Mouse (Mus musculus) spleen, adult 2 months (tissue): ENCODE results near the gene Foxk1.

ENCODE experiments used
- CTCF ChIP-seq: fragments of 200-500 bp; IDR thresholded peaks from 2 replicates; pipeline ENCODE4 v1.5.1; 2011; ENCODE audit warnings: mild to moderate bottlenecking, inconsistent platforms; ENCODE audit not compliant: insufficient read depth, insufficient read length, insufficient replicate concordance; ENCODE audit errors: extremely low read depth
- POLR2A ChIP-seq: fragments of 200-500 bp; IDR thresholded peaks from 2 replicates; pipeline ENCODE4 v1.6.1; 2011; ENCODE audit warnings: low read depth, low read length, inconsistent platforms

- TF ChIP-seq CTCF (no peak), POLR2A (no peak)
These were observed 19.6 kb downstream of the Foxk1 start for GRCm38 (mm10) chr5:142420920-142421319.
